Comparison of ENCODE assay signal across 8 mouse cellular contexts in genomic region chr5:68112430-68113036, GRCm38 (mm10).
DNase-seq lines count a peak whose midpoint lies in the region; ATAC-seq and TF ChIP-seq lines count a peak whose summit lies in the region.
"Had no signal": no experiment of that assay in that cellular context is flagged by ENCODE, and none has a peak within 500 bp of the region (broad histone marks: within the 10 kb centered on the region; RNA-seq: fewer than 3 reads in every experiment).

No protein-coding gene starts in this region.

- H3K4me1 ChIP-seq in limb, embryonic 14.5 days (ENCODE audit: control insufficient read depth, insufficient read depth, low read length) = no peaks in the 10 kb centered on the region
- no peaks in the 10 kb centered on the region for H3K4me1 ChIP-seq in limb, embryonic 10.5 days
- no peaks in the 10 kb centered on the region for H3K4me1 ChIP-seq in liver, embryonic 11.5 days (replicated peaks; ENCODE audit: control insufficient read depth, insufficient read depth, low read length)

- no peak for TF ChIP-seq POLR2A in limb, embryonic 14.5 days (IDR thresholded peaks at IDR 0.05; ENCODE audit: borderline replicate concordance, extremely low read depth, insufficient read depth, insufficient read length)

- H3K36me3 ChIP-seq in limb, embryonic 14.5 days (ENCODE audit: control insufficient read depth, insufficient read depth, low read length) = no peaks in the 10 kb centered on the region
- no peaks in the 10 kb centered on the region for H3K36me3 ChIP-seq in limb, embryonic 10.5 days
- no peaks in the 10 kb centered on the region for H3K36me3 ChIP-seq in liver, embryonic 11.5 days (ENCODE audit: control insufficient read depth, insufficient read depth, low read length)

- no peak for ATAC-seq in limb, embryonic 14.5 days (ENCODE audit: low FRiP score, low read depth)
- ATAC-seq in liver, embryonic 11.5 days (replicated peaks; ENCODE audit: low FRiP score) = no peak

- DNase-seq in limb, embryonic 14.5 days (ENCODE audit: low spot score) = peak; percentile 9
- DNase-seq in limb, embryonic 10.5 days (ENCODE audit: low spot score) = no peak
- peak; percentile 47 to 60 for DNase-seq in cerebellum, postnatal 14 days
- peak; percentile 32 to 75 for DNase-seq in layer of hippocampus, adult 18-20 months (ENCODE audit: low spot score in 2 of 2)
- DNase-seq in right cerebral cortex, postnatal 25 days = peak; percentile 33
- no peak for DNase-seq in liver, embryonic 11.5 days (ENCODE audit: low spot score)
- no peak for DNase-seq in yolk sac, embryonic 10.5 days (ENCODE audit: low spot score)

- H3K9ac ChIP-seq in limb, embryonic 14.5 days (ENCODE audit: low read depth, low read length, severe bottlenecking) = no peak overlapping the region
- H3K9ac ChIP-seq in liver, embryonic 11.5 days (ENCODE audit: low read depth, low read length) = no peak overlapping the region

- 64% methylated on average over 6 of the region's 6 CpGs for WGBS in limb, embryonic 14.5 days
- 72% methylated on average over 6 of the region's 6 CpGs for WGBS in limb, embryonic 10.5 days
- WGBS in liver, embryonic 11.5 days = 58% methylated on average over 6 of the region's 6 CpGs

- no peak overlapping the region for H3K4me2 ChIP-seq in limb, embryonic 14.5 days (replicated peaks; ENCODE audit: low read depth, low read length, severe bottlenecking)
- H3K4me2 ChIP-seq in liver, embryonic 11.5 days = no peak overlapping the region

- no peak overlapping the region for H3K4me3 ChIP-seq in limb, embryonic 14.5 days (replicated peaks; ENCODE audit: low read length)
- H3K4me3 ChIP-seq in limb, embryonic 10.5 days = no peak overlapping the region
- H3K4me3 ChIP-seq in liver, embryonic 11.5 days (ENCODE audit: low read depth, low read length) = no peak overlapping the region
- H3K4me3 ChIP-seq: myocyte had no signal

- H3K27me3 ChIP-seq in limb, embryonic 14.5 days (ENCODE audit: control insufficient read depth, insufficient read depth, low read length) = no peaks in the 10 kb centered on the region
- H3K27me3 ChIP-seq in limb, embryonic 10.5 days (ENCODE audit: low read depth, poor library complexity, severe bottlenecking) = no peaks in the 10 kb centered on the region
- H3K27me3 ChIP-seq in liver, embryonic 11.5 days (replicated peaks; ENCODE audit: control insufficient read depth, insufficient read depth, low read length) = no peaks in the 10 kb centered on the region

- no peak overlapping the region for H3K27ac ChIP-seq in limb, embryonic 14.5 days (replicated peaks; ENCODE audit: low read depth, low read length)
- H3K27ac ChIP-seq in limb, embryonic 10.5 days = no peak overlapping the region
- H3K27ac ChIP-seq in liver, embryonic 11.5 days (ENCODE audit: low read depth, low read length) = no peak overlapping the region

- H3K9me3 ChIP-seq in limb, embryonic 14.5 days (ENCODE audit: control insufficient read depth, low read length) = no peaks in the 10 kb centered on the region
- no peaks in the 10 kb centered on the region for H3K9me3 ChIP-seq in limb, embryonic 10.5 days (replicated peaks)
- no peaks in the 10 kb centered on the region for H3K9me3 ChIP-seq in liver, embryonic 11.5 days (ENCODE audit: control insufficient read depth, low read length)

Comparison
In these comparisons a context has a peak if more than half of its experiments do, and no peak if none do; other contexts are left out.
1. DNase-seq: peak in limb, embryonic 14.5 days (single experiment), cerebellum, postnatal 14 days (2 of 2), layer of hippocampus, adult 18-20 months (2 of 2) and right cerebral cortex, postnatal 25 days (single experiment); none in limb, embryonic 10.5 days (single experiment), liver, embryonic 11.5 days (single experiment) and yolk sac, embryonic 10.5 days (single experiment).